Mouse (Mus musculus) inflammation-experienced regulatory T-cells, adult 16 weeks (primary cell): ENCODE results near the gene Mfap4. TPM values are rescaled to one million over a fixed set of nuclear protein-coding genes. Genes with fewer than 3 reads are reported as not detected.

Experiments
- polyA plus RNA-seq: library from polyadenylated mRNA; unstranded; fragments of 100-300 nt; shearing (Covaris generic); gene quantifications from one replicate; pipeline ENCODE4 v1.2.1, GENCODE M21; 2017

Gene Mfap4
- polyA plus RNA-seq, result not detected

DNA sequence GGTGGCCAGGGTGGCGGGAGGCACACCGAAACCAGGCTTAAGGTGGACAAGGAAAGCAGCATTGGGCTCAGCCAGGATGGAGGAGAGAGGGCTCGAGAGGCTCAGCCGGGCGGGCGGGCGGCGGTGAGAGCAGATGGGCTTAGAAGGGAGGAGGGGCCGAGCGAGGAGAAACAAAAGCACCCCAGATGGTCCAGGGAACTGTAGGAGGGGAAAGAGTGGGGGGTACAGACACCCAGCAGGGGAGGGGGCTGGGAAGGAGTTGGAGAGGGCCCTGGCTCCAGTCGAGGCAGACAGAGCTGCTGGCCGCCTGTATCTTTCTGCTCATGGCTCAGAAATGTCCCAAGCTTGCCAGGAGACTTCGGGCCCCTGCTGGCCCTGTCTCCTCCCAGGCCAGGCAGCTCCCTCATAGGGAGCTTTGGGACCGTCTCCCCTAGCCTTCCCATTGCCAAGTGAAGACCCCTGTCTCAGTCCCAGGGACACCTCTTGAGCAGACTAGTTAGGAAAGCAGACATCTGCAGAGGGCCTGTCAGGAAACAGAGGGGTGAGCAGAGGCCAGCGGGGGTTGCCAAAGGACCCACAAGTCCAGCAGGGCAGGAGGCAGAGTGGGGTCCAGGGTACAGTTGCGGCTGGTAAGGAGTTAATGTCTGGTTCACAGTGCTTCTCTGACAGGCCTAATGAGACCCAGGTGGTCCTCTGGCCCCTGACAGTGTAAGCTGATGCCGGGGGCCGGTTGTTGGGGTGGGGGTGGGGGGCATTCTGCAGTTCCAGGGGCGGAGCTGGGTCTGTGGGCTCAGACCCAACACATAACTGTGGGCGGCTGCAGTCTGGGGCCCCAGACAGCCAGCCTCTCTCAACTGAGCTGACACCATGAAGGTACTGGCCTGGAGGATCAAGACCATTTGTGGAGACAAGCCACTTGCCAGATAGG, at the start of gene Mfap4:
Gene Mfap4 (plus strand): TSS at position 819 of the 928 bp plus-strand sequence.

GRCm38 (mm10) chr11:61494129-61494997, 9.1 kb downstream of the Mfap4 start, which contains the start of gene Mapk7:
Gene Mapk7 (minus strand): TSS chr11:61494406.

DNA sequence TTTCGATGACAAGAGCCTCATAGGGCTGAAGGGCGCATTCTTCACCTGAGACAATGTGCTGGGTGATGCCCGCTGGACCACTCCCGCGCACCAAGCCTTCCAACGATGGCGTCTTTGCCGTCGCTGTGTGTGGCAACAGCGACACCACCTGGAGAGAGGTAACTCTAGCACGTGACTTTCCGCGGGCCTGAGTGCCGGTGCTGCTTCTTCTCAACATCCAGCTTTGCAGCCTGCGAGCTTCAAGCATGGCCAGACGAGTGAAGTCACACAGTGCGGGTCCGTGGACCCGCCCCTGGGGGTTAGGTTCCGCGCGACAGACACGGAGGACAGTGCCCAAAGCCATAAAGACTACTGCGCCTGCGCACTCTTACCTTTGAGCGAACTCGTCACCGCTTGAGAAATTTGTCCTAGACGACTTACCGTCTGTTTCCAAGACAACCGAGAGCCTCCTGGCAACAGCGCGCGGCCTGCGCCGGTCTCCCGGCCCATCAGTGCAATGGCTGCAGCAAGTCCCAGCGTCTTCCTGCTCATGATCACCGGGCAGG, 19.6 kb downstream of the Mfap4 start, which contains the start of gene B9d1:
Gene B9d1 (plus strand): TSS at position 432 of the 545 bp plus-strand sequence.

Other genes starting within 250 kb of the Mfap4 start
- 62.6 TPM for gene Aldh3a2, start 218.0 kb upstream of the Mfap4 start, polyA plus RNA-seq
- gene Slc47a2, start 142.6 kb upstream of the Mfap4 start, polyA plus RNA-seq, result not detected
- gene Slc47a1, start 107.1 kb upstream of the Mfap4 start, polyA plus RNA-seq, result not detected
- gene Rnf112, start 31.3 kb upstream of the Mfap4 start, polyA plus RNA-seq, result not detected
- 37.7 TPM for gene Mapk7, start 9.0 kb downstream of the Mfap4 start, polyA plus RNA-seq
- gene B9d1, start 19.7 kb downstream of the Mfap4 start, polyA plus RNA-seq, result 3.6 TPM
- 0.80 TPM for gene Epn2, start 94.3 kb downstream of the Mfap4 start, polyA plus RNA-seq
- 430 TPM for gene Grap, start 167.8 kb downstream of the Mfap4 start, polyA plus RNA-seq
- 3.7 TPM for gene Fam83g, start 198.7 kb downstream of the Mfap4 start, polyA plus RNA-seq
- gene Slc5a10, start 235.4 kb downstream of the Mfap4 start, polyA plus RNA-seq, result 0.18 TPM